Mouse (Mus musculus): Measurements from ENCODE around the gene Asb15.

DNA sequence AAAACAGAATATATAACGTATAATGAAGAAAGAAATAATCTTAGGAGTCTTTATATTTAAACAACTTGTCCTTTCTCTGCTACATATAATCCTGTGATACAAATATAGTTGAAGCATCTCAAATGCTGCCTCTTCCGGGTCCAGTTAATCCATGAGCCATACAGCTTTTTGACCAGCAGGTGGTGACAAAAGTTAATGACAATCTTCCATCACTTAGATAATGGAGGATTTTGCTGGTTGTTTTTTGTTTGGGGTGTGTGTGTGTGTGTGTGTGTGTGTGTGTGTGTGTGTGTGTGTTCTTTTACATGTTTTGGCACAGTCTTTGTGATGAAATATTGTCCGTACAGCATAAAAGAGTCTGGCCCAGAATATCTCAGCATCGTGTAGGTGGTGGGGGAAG, 2.2 kb downstream of the Asb15 start:
- TF ChIP-seq CTCF (IDR thresholded peaks at IDR 0.05; ENCODE audit: borderline replicate concordance, control insufficient read depth, extremely low read depth, insufficient read depth, low read length, poor library complexity) = no peak
- no peak for TF ChIP-seq POLR2A (IDR thresholded peaks at IDR 0.05; ENCODE audit: control insufficient read depth, extremely low read depth, insufficient read depth, low read length, poor library complexity)
